Mouse (Mus musculus): Measurements from ENCODE around the gene Ints6l.

- TF ChIP-seq POLR2A (IDR thresholded peaks at IDR 0.05; ENCODE audit: borderline replicate concordance, extremely low read depth, low read depth, low read length) (no peak), CTCF (IDR thresholded peaks at IDR 0.05; ENCODE audit: insufficient read depth, low read length) (no peak)
Observed at GRCm38 (mm10) chrX:56553584-56553983, 98.9 kb downstream of the Ints6l start.

Data from lung, adult 2 months (tissue).